Mouse (Mus musculus): Measurements from ENCODE around the gene Fermt1. TPM values are rescaled to one million over a fixed set of nuclear protein-coding genes. Genes with fewer than 3 reads are reported as not detected.

The Fermt1 gene
- polyA plus RNA-seq, 1 experiment = 0.01 TPM

DNA sequence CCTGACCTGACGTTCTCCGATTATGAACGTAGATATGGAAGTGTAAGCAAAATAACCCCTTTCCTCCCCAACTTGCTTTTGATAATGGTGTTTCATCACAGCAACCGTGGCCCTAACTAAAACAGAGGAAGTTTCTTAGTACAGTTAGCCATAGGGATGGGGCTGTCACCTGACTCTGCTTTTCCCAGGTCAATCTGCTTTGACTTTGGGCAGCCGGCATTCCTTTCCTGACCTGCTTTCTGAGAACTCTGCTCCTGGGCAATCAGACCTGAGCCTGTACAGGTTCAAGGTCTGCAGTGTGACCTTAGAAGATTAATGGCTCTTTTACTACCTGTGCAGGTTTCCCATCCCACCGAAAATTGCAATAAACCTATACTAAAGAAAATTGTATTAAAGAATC lies 1.3 kb upstream of the Fermt1 start:
- TF ChIP-seq GATA1 (IDR thresholded peaks at IDR 0.05; ENCODE audit: low read length) (no peak), TAL1 (IDR thresholded peaks at IDR 0.05; ENCODE audit: low read length) (no peak)
- H3K4me3 ChIP-seq (replicated peaks) = no peak overlapping the region
- no peaks in the 10 kb centered on the region for H3K4me1 ChIP-seq (ENCODE audit: control insufficient read depth)
- H3K9me3 ChIP-seq (ENCODE audit: control insufficient read depth, low read length) = no peaks in the 10 kb centered on the region
- no peaks in the 10 kb centered on the region for H3K36me3 ChIP-seq (ENCODE audit: control insufficient read depth)
- peaks cover 40% of the 10 kb centered on the region for H3K27me3 ChIP-seq (ENCODE audit: control insufficient read depth)

DNA sequence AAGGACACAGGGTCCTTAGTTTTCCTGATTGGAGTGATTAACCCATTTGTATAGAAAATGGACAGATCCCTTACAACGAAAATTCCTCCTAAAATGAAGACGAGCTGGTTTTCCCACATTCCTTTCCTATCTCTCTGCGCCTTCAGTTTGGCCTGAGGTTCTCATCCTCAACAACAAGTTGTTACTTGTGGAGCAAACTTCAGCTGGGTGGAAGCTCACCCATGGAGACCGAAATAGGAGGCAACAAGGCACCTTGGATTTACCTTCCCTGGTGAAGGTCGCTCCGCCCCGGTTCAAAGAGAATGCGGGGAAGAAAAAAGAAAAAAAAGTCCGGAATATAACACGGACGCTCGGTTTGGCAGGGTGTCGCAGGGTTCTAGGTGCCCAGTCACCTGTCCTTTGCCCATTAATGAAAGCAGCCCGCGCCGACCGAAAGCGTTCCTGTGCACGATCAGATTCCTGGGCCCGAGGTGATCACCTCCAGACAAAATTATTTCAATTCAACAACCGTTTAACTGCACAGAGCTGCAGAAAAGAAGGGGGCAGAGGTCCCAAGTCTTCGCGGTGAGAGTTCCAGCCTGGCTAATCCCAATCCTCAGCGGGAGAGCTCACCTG lies 888 bp downstream of the Fermt1 start:
- Histone ChIP-seq H3K9me3 (ENCODE audit: control insufficient read depth, low read length) (no peaks in the 10 kb centered on the region), H3K27me3 (ENCODE audit: control insufficient read depth) (peaks cover 40% of the 10 kb centered on the region), H3K4me3 (replicated peaks) (no peak overlapping the region), H3K36me3 (ENCODE audit: control insufficient read depth) (no peaks in the 10 kb centered on the region), H3K4me1 (ENCODE audit: control insufficient read depth) (no peaks in the 10 kb centered on the region)
- no peak for TF ChIP-seq GATA1 (IDR thresholded peaks at IDR 0.05; ENCODE audit: low read length)
- no peak for TF ChIP-seq TAL1 (IDR thresholded peaks at IDR 0.05; ENCODE audit: low read length)

DNA sequence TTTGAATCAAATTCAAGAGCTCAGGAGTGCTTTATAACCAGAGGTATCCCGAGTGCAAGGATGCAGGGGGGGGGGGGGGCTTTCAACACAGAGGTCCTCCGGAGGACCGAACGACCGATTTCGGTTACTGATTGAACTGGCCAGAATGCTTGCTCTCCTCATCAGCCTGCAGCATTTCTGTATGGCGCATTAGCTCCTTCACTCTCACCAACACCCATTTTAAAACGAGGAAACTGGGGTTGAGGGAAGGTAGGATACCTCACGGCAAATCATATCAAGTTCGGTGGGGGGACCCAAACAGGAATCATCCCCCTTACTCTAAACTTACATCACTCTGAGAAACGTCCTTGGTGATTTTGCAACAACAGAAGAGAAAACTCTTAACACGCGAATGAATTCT lies 1.7 kb downstream of the Fermt1 start:
- no peak for TF ChIP-seq GATA1 (IDR thresholded peaks at IDR 0.05; ENCODE audit: low read length)
- no peak for TF ChIP-seq TAL1 (IDR thresholded peaks at IDR 0.05; ENCODE audit: low read length)
- Histone ChIP-seq H3K4me1 (ENCODE audit: control insufficient read depth) (no peaks in the 10 kb centered on the region), H3K4me3 (replicated peaks) (no peak overlapping the region), H3K27me3 (ENCODE audit: control insufficient read depth) (peaks cover 40% of the 10 kb centered on the region), H3K36me3 (ENCODE audit: control insufficient read depth) (no peaks in the 10 kb centered on the region), H3K9me3 (ENCODE audit: control insufficient read depth, low read length) (no peaks in the 10 kb centered on the region)

DNA sequence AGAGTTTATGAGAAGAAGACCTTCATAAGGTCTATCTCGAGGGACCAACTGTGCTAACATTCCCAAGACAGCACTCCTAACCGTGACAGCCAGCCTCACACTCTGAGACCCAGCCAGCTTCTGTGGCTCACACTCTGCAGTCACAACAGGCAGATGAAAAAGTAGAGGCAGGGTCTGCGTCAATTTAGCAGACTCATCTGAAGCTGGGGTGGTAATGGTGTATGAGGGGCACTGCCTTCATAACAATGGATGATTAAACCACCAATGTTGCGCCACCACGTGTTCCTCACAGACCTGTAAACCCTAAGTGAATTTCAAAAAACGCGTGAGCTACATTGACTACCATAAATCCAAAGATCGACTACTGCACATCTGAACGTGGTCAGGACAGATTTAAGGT lies 2.1 kb downstream of the Fermt1 start:
- Histone ChIP-seq H3K27me3 (ENCODE audit: control insufficient read depth) (peaks cover 40% of the 10 kb centered on the region), H3K4me3 (replicated peaks) (no peak overlapping the region), H3K4me1 (ENCODE audit: control insufficient read depth) (no peaks in the 10 kb centered on the region), H3K9me3 (ENCODE audit: control insufficient read depth, low read length) (no peaks in the 10 kb centered on the region), H3K36me3 (ENCODE audit: control insufficient read depth) (no peaks in the 10 kb centered on the region)
- TF ChIP-seq GATA1 (IDR thresholded peaks at IDR 0.05; ENCODE audit: low read length) = no peak
- no peak for TF ChIP-seq TAL1 (IDR thresholded peaks at IDR 0.05; ENCODE audit: low read length)

DNA sequence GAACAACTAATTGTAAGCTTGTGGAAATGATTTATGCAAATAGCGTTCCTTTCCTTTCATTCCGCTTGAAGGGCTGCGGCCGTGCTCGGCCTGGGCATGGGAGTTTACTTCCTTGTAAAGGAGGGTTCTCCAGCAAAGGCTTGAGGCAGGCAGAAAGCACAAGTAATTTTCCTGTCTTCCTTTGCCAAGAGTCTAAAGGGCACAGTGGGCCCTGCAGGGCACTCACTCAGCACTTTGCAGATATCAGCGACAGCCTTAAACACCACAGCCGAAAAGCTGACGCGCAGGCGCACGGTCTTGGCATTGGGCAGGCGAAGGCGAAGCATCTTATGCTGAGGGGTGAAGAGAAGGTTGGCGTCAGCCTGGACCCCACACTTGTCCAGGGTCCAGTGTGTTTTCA lies 6.7 kb downstream of the Fermt1 start:
- no peak for TF ChIP-seq TAL1 (IDR thresholded peaks at IDR 0.05; ENCODE audit: low read length)
- no peak for TF ChIP-seq GATA1 (IDR thresholded peaks at IDR 0.05; ENCODE audit: low read length)
- Histone ChIP-seq H3K36me3 (ENCODE audit: control insufficient read depth) (no peaks in the 10 kb centered on the region), H3K9me3 (ENCODE audit: control insufficient read depth, low read length) (no peaks in the 10 kb centered on the region), H3K27me3 (ENCODE audit: control insufficient read depth) (peaks cover 12% of the 10 kb centered on the region), H3K4me3 (replicated peaks) (no peak overlapping the region), H3K4me1 (ENCODE audit: control insufficient read depth) (no peaks in the 10 kb centered on the region)

DNA sequence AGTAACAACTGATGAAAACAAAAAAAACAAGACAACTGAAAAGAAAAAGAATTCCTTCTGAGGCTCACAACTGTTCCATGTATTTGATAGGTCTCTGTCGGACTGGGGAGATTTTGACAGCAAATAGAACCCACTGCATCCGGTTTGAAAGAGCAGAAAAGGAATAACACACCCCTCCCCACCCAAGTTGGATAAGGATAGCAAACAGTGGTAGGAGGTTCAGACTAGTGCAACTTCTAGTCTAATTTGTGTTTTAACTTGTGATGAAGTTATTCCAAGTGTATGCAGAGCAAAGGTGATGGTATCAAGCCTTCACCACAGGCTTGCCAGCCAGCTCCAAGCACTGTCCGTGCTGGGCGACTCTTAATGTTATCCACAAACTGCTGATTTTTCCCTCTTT lies 9.5 kb downstream of the Fermt1 start:
- no peaks in the 10 kb centered on the region for H3K4me1 ChIP-seq (ENCODE audit: control insufficient read depth)
- no peaks in the 10 kb centered on the region for H3K9me3 ChIP-seq (ENCODE audit: control insufficient read depth, low read length)
- no peaks in the 10 kb centered on the region for H3K27me3 ChIP-seq (ENCODE audit: control insufficient read depth)
- H3K4me3 ChIP-seq (replicated peaks) = no peak overlapping the region
- TF ChIP-seq GATA1 (IDR thresholded peaks at IDR 0.05; ENCODE audit: low read length) (no peak), TAL1 (IDR thresholded peaks at IDR 0.05; ENCODE audit: low read length) (no peak)
- H3K36me3 ChIP-seq (ENCODE audit: control insufficient read depth) = no peaks in the 10 kb centered on the region

DNA sequence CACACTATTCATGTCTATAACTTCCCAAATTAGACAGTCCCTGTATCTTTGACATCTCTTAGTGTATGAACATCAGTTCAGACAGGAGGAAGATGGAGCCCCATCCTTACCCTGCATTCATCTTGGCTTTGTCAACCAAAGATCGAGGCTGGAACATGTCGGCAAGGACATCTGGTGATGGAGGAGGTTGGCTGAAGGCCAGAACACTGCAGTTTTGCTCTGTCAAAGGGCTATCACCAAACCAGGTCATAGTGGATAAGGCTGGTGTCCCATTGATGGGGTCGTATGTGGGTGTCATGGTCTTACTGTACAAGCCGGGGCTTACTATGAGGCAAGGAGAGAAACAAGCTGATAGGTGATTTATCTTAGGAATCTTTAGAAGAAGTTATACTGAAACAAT lies 11.0 kb downstream of the Fermt1 start:
- Histone ChIP-seq H3K9me3 (ENCODE audit: control insufficient read depth, low read length) (no peaks in the 10 kb centered on the region), H3K4me3 (replicated peaks) (no peak overlapping the region), H3K27me3 (ENCODE audit: control insufficient read depth) (no peaks in the 10 kb centered on the region), H3K36me3 (ENCODE audit: control insufficient read depth) (no peaks in the 10 kb centered on the region), H3K4me1 (ENCODE audit: control insufficient read depth) (no peaks in the 10 kb centered on the region)
- TF ChIP-seq GATA1 (IDR thresholded peaks at IDR 0.05; ENCODE audit: low read length) (no peak), TAL1 (IDR thresholded peaks at IDR 0.05; ENCODE audit: low read length) (no peak)

DNA sequence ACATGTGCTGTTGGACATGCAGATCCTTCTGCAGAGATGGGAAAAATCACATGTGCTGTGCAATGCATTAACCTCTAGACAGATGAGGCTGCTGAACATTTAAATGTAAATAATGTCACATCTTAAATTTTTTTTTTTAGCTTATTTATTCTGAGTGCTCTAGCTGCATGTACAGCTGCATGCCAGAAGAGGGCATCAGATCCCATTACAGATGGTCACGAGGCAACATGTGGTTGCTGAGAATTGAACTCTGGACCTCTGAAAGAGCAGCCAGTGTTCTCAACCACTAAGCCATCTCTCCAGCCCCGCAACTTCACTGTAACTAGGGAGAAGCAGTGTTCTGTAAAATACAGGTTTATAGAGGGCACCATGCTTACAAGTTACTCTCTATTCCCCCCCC lies 11.6 kb downstream of the Fermt1 start:
- TF ChIP-seq GATA1 (IDR thresholded peaks at IDR 0.05; ENCODE audit: low read length) = no peak
- TF ChIP-seq TAL1 (IDR thresholded peaks at IDR 0.05; ENCODE audit: low read length) = no peak
- Histone ChIP-seq H3K27me3 (ENCODE audit: control insufficient read depth) (no peaks in the 10 kb centered on the region), H3K4me1 (ENCODE audit: control insufficient read depth) (no peaks in the 10 kb centered on the region), H3K4me3 (replicated peaks) (no peak overlapping the region), H3K9me3 (ENCODE audit: control insufficient read depth, low read length) (no peaks in the 10 kb centered on the region), H3K36me3 (ENCODE audit: control insufficient read depth) (no peaks in the 10 kb centered on the region)

DNA sequence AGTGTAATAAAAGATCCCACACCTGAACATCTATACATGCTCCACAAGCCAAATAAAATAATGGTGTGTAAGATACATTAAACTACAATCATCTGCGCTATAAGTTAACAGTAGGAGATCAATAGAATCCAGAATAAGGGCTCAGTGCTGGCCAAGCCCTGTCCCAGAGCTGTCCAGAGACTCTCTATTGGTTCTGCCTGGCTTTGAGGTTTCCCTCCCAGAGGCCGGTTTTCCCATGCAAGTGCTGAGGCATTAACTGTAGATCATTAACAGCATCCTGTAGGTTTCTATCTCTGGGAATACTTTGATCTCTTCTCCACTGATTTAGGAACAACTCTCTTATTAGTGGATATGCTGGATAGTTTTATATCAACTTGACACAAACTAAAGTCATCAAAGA lies 16.7 kb downstream of the Fermt1 start:
- Histone ChIP-seq H3K9me3 (ENCODE audit: control insufficient read depth, low read length) (no peaks in the 10 kb centered on the region), H3K36me3 (ENCODE audit: control insufficient read depth) (no peaks in the 10 kb centered on the region), H3K27me3 (ENCODE audit: control insufficient read depth) (no peaks in the 10 kb centered on the region), H3K4me3 (replicated peaks) (no peak overlapping the region), H3K4me1 (ENCODE audit: control insufficient read depth) (no peaks in the 10 kb centered on the region)
- TF ChIP-seq TAL1 (IDR thresholded peaks at IDR 0.05; ENCODE audit: low read length) = no peak
- no peak for TF ChIP-seq GATA1 (IDR thresholded peaks at IDR 0.05; ENCODE audit: low read length)

DNA sequence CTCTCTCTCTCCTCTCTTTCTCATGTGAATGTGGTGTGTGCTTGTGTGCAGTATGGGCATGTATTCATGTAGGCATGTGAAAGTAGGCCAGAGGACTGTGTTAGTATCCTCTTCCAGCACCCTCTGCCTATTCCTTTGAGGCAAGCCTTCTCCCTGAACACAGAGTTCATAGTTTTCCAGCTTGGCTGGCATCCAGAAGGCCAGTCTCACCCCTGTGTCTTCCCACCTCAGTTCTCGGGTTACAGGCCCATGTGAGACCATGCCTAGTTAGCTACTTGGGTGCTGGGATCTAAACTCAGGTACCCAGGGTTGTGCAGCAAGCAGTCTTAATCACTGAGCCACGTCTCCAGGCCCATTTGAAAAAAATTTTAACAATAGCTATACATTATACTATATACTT lies 17.8 kb downstream of the Fermt1 start:
- Histone ChIP-seq H3K9me3 (ENCODE audit: control insufficient read depth, low read length) (no peaks in the 10 kb centered on the region), H3K27me3 (ENCODE audit: control insufficient read depth) (no peaks in the 10 kb centered on the region), H3K36me3 (ENCODE audit: control insufficient read depth) (no peaks in the 10 kb centered on the region), H3K4me3 (replicated peaks) (no peak overlapping the region), H3K4me1 (ENCODE audit: control insufficient read depth) (no peaks in the 10 kb centered on the region)
- no peak for TF ChIP-seq GATA1 (IDR thresholded peaks at IDR 0.05; ENCODE audit: low read length)
- TF ChIP-seq TAL1 (IDR thresholded peaks at IDR 0.05; ENCODE audit: low read length) = no peak

Data from erythroblast, embryonic 14.5 days (primary cell).